Mouse (Mus musculus) urinary bladder, postnatal 4 days (tissue): ENCODE measurements around the gene Olfr1183.
"Not testable (repeated sequence)": the region's sequence is repeated elsewhere in the genome, so short reads cannot be mapped to it uniquely, and the experiment has no call there.

Experiments used
- DNase-seq, 2 experiments: peaks; one replicate each; pipeline ENCODE4 v3.0.0; 2021 to 2022; ENCODE audit warnings: low spot score in 2 of 2

Olfr1183 gene

GRCm38 (mm10) chr2:88454567-88454966, at the start of gene Olfr1183:
Gene Olfr1183, plus strand, starts transcription at chr2:88454867.
- DNase-seq, result not testable (repeated sequence)

DNA sequence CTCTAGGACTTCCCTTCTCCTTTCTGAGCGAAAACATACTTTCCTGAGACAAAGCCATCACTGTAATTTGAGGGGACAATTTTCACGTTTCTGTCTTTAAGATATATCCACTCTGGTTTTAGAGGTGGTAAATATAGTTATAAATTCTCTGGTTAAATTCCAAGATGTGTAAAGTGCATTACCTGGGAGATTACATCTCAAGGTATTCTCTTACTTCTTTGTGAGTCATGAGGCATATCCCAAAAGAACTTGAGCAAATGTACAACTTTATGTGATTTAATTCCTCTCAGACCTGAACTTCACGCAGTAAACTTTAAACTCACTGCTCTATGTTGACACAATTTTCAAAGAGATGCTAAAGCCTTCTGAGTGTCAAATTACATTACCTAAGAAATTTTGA, 48.3 kb upstream of the Olfr1183 start, which contains the start of gene Olfr1179:
Olfr1179 (minus strand) TSS at position 101 of the 400 bp plus-strand sequence.
- DNase-seq, result no peak

GRCm38 (mm10) chr2:88419051-88419450, 35.6 kb upstream of the Olfr1183 start, which contains the start of gene Olfr1180:
Gene Olfr1180, minus strand, starts transcription at chr2:88419151.
- DNase-seq, result no peak

DNA sequence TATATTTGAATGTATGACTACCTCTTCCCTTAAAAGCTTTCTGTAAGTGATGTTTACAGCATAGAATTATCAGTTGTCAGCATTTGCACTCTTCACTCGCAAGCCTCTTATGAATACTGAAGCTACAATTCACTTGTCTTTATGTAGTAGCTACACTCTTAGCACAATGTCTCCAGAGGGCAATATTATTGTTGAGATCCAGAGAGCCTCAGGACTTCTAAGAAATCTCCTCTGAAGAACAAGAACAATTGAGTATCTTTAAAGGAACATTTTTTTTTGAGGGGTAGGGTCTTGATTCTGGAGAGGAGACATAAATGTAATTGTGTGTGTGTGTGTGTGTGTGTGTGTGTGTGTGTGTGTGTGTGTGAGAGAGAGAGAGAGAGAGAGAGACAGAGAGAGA, 28.6 kb upstream of the Olfr1183 start, which contains the start of gene Olfr1181:
Olfr1181 (minus strand) TSS at position 101 of the 400 bp plus-strand sequence.
- DNase-seq, result no peak

DNA sequence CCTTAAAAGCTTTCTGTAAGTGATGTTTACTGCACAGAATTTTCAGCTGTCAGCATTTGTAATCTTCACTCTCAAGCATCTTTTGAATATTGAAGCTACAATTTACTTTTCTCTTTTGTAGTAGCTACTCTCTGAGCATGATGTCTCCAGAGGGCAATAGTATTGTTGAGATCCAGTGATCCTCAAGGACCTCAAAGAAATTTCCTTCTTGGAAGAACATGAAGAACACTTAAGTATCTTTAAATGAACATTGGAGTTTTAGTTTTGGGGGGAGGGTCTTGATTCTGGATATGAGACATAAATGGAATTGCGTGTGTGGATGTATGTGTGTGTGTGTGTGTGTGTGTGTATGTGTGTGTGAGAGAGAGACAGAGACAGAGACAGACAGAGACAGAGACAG, 5.6 kb upstream of the Olfr1183 start, which contains the start of gene Gm13757:
Gm13757 (minus strand) TSS at position 101 of the 400 bp plus-strand sequence.
- no peak for DNase-seq

DNA sequence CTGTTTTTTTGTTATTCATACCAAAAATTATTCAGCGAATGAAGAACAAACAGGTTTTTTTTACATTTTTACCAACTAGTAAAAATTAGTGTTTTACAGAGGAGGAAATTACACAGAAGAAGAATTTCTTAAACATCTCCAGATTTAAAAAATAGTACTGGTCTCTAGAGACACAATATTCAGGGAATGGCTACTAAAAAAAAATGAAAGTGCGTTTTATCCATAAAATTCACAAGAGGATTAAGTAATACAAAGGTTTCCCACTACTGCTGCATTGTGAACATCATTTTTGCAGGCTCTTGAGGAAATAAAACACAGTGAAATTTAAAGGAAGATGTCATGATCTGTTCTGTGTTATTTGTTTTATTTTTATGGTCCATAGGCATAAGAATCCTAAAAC, 28.6 kb downstream of the Olfr1183 start, which contains the start of gene Olfr1184:
Olfr1184 (plus strand) TSS at position 301 of the 400 bp plus-strand sequence.
- DNase-seq, result no peak

- DNase-seq, result no peak
Observed at GRCm38 (mm10) chr2:88493020-88493419, 38.4 kb downstream of the Olfr1183 start, which contains the start of gene Olfr1185-ps1. Gene Olfr1185-ps1, plus strand, starts transcription at chr2:88493320.

DNA sequence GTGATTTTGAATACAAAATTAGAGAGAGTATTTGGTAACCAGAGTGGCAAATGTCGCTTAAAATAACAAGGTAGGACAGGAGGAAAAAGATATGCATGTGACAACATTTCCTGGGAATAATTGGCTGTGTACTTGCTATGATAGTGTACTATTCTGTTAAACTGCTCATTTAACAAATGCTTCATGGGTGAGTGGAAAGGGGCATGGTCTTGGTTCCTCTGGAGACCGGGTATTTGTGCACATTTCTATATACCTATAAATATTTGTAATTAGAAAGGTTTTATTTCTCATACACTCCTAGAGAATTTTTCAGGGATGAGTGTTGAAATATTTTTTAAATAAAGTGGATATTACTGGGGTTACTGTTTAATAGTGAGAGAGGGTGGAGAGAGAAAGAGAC, 63.6 kb downstream of the Olfr1183 start, which contains the start of gene Olfr1186:
Olfr1186 (plus strand) TSS at position 301 of the 400 bp plus-strand sequence.
- no peak for DNase-seq
